Mouse (Mus musculus): ENCODE data around the gene Wdr43. TPM values are rescaled to one million over a fixed set of nuclear protein-coding genes. Genes with fewer than 3 reads are reported as not detected.

The Wdr43 gene
- total and polyA plus RNA-seq, 3 experiments = 157 to 355 (median 252) TPM

DNA sequence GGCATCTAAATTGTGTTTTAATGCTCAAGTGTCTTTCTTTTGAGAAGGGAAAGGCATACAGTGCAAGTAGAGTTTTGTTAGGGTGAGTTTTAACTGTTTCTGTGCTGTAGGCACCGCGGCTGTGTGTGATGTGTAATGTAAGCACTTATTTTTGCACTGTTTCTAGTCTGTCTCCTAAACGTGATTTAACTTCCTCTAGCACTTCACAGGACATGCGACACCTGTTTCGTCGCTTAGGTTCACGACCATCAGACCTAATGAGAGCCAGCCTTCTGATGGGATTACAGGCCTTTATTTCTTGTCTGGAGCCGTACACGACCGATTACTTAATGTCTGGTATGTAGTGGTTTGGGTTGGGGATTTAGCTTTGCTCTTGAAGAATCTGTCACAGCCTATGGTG is 16.1 kb downstream of the Wdr43 start:
- no peak for DNase-seq (ENCODE audit: extremely low read depth)
- H3K79me2 ChIP-seq (replicated peaks; ENCODE audit: control insufficient read depth, extremely low read depth, insufficient read depth, poor library complexity, severe bottlenecking) = peaks cover 65% of the 10 kb centered on the region
- H3K27ac ChIP-seq (ENCODE audit: insufficient read depth, low read depth) = no peak overlapping the region
- dilution Hi-C loops (cut with MboI; ENCODE audit: extremely low pct_ligation_motif_present, extremely low pct_unique_long_range_greater_than_20kb, low sequenced_read_pairs) = no loop called here
- no peaks in the 10 kb centered on the region for H3K27me3 ChIP-seq (replicated peaks)
- H3K36me3 ChIP-seq (replicated peaks in 1 of 2; ENCODE audit: control insufficient read depth in 1 of 2, insufficient read depth in 1 of 2, low read length in 1 of 2) = peaks cover 80 to 96% of the 10 kb centered on the region in 2 experiments
- no peak overlapping the region for H3K9ac ChIP-seq (ENCODE audit: insufficient read depth, low read depth)
- H3K4me2 ChIP-seq (ENCODE audit: insufficient read depth, low read depth, poor library complexity, severe bottlenecking) = no peak overlapping the region
- no peak for TF ChIP-seq MEF2A (IDR thresholded peaks at IDR 0.05; ENCODE audit: borderline replicate concordance, low read depth, low read length)
- no peak for TF ChIP-seq MAZ (IDR thresholded peaks at IDR 0.05; ENCODE audit: low read depth, low read length)
- TF ChIP-seq NELFE (IDR thresholded peaks at IDR 0.05; ENCODE audit: low read depth, low read length) = no peak
- TF ChIP-seq GABPA (IDR thresholded peaks at IDR 0.05; ENCODE audit: insufficient replicate concordance, low read depth, low read length) = no peak
- TF ChIP-seq E2F4 (IDR thresholded peaks at IDR 0.05; ENCODE audit: insufficient replicate concordance, low read depth, low read length) = no peak
- no peak for TF ChIP-seq PAX5 (IDR thresholded peaks at IDR 0.05; ENCODE audit: low read length)
- no peak for TF ChIP-seq ZNF384 (IDR thresholded peaks at IDR 0.05; ENCODE audit: low read depth, low read length)
- TF ChIP-seq SIN3A (IDR thresholded peaks at IDR 0.05; ENCODE audit: low read length) = no peak
- no peak for TF ChIP-seq ZC3H11A (IDR thresholded peaks at IDR 0.05; ENCODE audit: low read depth, low read length)
- H3K4me1 ChIP-seq (ENCODE audit: control insufficient read depth in 1 of 2, insufficient read depth in 2 of 2) = no peaks in the 10 kb centered on the region
- in situ Hi-C loops (cut with MboI; ENCODE audit: low pct_ligation_motif_present, low pct_unique_long_range_greater_than_20kb, low sequenced_read_pairs) = no loop called here
- no peak overlapping the region for H3K4me3 ChIP-seq (replicated peaks in 1 of 3; ENCODE audit: low read depth in 2 of 3, low read length in 2 of 3, poor library complexity in 1 of 3)
- H3K9me3 ChIP-seq (replicated peaks; ENCODE audit: low read length) = no peaks in the 10 kb centered on the region

DNA sequence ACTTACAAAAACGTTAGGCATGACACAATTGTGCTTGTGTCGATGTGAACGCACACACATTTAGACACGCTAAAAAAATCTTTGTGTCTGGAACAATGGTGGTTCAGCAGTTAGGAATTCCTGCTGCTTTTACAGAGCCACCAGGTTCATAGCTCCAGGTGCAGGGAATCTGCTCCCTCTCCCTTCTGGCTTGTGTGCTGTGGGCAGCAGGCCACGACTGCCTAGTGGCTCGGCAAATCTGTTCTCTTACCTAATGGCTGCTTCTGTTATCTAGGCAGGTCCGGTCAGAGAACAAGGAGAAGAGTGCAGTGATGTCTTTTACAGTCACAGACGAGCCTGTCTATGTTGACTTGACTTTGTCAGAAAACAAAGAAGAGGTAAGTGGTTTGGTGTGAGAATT is 17.7 kb downstream of the Wdr43 start:
- Histone ChIP-seq H3K79me2 (replicated peaks; ENCODE audit: control insufficient read depth, extremely low read depth, insufficient read depth, poor library complexity, severe bottlenecking) (peaks cover 66% of the 10 kb centered on the region), H3K36me3 (replicated peaks in 1 of 2; ENCODE audit: control insufficient read depth in 1 of 2, insufficient read depth in 1 of 2, low read length in 1 of 2) (peaks cover 81 to 96% of the 10 kb centered on the region in 2 experiments), H3K4me1 (ENCODE audit: control insufficient read depth in 1 of 2, insufficient read depth in 2 of 2) (no peaks in the 10 kb centered on the region), H3K27ac (ENCODE audit: insufficient read depth, low read depth) (no peak overlapping the region), H3K27me3 (replicated peaks) (no peaks in the 10 kb centered on the region), H3K4me2 (ENCODE audit: insufficient read depth, low read depth, poor library complexity, severe bottlenecking) (no peak overlapping the region), H3K4me3 (replicated peaks in 1 of 3; ENCODE audit: low read depth in 2 of 3, low read length in 2 of 3, poor library complexity in 1 of 3) (no peak overlapping the region), H3K9me3 (replicated peaks; ENCODE audit: low read length) (no peaks in the 10 kb centered on the region), H3K9ac (ENCODE audit: insufficient read depth, low read depth) (no peak overlapping the region)
- in situ Hi-C loops (cut with MboI; ENCODE audit: low pct_ligation_motif_present, low pct_unique_long_range_greater_than_20kb, low sequenced_read_pairs) (no loop called here), dilution Hi-C loops (cut with MboI; ENCODE audit: extremely low pct_ligation_motif_present, extremely low pct_unique_long_range_greater_than_20kb, low sequenced_read_pairs) (no loop called here)
- no peak for TF ChIP-seq CHD2 (IDR thresholded peaks at IDR 0.05; ENCODE audit: low read length)
- TF ChIP-seq CHD1 (IDR thresholded peaks at IDR 0.05; ENCODE audit: low read depth, low read length) = no peak
- 0 out of 2 replicates have a peak, but pooled peaks have one; percentile 11 for TF ChIP-seq POLR2A (IDR thresholded peaks at IDR 0.05; ENCODE audit: low read depth, low read length)
- no peak for TF ChIP-seq IRF4 (IDR thresholded peaks at IDR 0.05; ENCODE audit: low read depth, low read length)
- TF ChIP-seq RAD21 (IDR thresholded peaks at IDR 0.05; ENCODE audit: low read depth, low read length) = no peak
- no peak for TF ChIP-seq MEF2A (IDR thresholded peaks at IDR 0.05; ENCODE audit: borderline replicate concordance, low read depth, low read length)
- TF ChIP-seq HCFC1 (IDR thresholded peaks at IDR 0.05; ENCODE audit: low read depth, low read length) = no peak
- TF ChIP-seq ZC3H11A (IDR thresholded peaks at IDR 0.05; ENCODE audit: low read depth, low read length) = no peak
- DNase-seq (ENCODE audit: extremely low read depth) = no peak
